Mouse (Mus musculus): ENCODE results near the gene Abi2. TPM values are rescaled to one million over a fixed set of nuclear protein-coding genes. Genes with fewer than 3 reads are reported as not detected.

Gene Abi2
- total RNA-seq, 4 experiments from 2014 or later, result 16.6 to 23.4 (median 20.0) TPM

DNA sequence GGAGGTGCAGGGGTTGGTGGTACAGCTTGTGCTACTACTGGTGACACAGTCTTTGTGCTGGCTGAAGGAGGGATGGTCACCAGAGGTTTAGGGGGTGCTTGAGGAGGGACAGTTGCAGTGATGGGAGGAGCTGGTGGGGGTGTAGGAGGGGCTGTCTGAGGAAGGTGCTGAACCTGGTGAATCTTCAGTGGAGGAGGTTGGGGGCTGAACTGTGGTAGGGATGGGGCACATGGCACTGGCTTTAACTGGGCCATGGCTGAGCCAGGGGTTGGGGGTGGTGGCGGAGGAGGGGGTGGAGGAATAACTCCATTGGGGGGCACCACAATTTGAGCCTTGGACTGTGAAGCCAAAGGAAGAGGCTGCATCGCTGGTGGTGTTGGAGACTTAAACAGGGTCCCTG, 80.2 kb downstream of the Abi2 start:
- DNase-seq (ENCODE audit: low spot score), result no peak

DNA sequence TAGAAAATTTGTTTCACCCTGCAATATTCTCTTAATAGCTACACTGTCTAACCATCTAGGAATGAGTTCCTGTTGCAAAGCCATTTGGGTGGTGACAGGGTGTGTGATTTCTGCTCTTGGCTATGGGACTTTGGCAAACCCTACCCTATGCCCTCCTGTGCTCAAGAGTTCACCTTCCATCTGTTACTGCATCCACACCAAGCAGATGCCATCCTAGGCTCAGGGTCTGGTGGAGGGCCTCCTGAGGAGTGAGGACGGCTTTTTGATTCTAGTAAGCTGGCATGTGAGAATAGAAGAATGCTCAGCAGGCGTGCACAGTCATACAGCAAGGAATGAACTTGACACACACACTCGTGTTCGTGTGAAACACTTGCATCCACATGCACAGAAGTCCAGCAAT, 81.1 kb downstream of the Abi2 start:
- DNase-seq (ENCODE audit: low spot score), result no peak

DNA sequence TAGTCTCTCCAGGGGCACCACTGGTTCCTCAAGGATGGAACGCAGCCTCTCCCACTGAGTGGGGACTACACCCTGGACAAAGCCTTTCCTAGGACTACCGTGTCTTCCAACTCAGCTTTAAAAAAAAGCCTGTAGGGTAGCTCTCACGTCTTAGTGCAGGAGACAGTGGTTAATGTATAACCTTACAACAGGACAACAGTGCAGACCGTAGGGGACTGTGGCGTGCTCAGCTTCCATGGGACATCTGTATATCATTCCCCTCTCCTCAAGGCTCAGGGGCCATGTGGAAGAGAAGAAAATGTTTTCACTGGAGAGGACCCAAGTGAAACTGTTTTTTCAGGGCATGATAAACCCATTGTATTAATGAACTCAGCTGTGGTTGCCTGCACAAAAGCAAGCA, 83.0 kb downstream of the Abi2 start:
- DNase-seq (ENCODE audit: low spot score), result no peak

DNA sequence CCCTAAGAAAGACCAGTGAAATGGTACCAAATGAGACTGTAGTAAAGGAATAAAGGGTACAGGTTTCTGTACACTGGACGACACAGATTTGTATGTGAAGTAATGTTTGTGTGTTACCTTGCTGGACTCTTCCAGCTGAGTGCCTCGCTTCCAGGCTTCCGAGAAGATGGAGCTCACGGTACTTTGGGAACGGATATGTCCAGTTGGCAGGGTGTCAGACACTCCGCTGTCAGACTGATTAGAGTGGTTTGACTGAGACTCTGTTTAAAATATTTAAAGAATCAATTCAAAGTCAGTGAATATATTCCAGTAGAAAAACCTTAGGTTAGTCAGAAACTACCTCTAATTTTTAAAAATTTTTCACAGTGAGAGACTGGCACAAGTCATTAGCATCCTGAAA, 84.0 kb downstream of the Abi2 start:
- no peak for DNase-seq (ENCODE audit: low spot score)

DNA sequence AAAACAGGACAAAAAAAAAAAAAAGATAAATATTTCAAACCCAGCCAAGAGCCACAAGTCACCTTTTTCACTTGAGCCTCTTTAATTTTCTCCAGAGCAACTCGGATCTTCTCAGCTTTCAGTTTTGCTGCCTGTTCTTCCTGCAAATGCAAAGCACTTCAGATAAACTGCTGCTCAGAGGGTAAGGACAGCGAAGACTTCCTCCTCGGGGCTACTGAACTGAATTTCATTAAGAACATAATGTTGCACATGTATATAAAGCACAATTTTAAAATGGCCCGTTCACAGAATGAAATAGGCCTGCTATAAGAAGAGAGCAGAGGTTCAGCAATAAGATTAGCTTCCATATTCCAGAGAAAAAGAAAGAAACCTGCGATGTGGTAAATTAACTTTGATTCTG, 94.0 kb downstream of the Abi2 start:
- DNase-seq (ENCODE audit: low spot score), result no peak

DNA sequence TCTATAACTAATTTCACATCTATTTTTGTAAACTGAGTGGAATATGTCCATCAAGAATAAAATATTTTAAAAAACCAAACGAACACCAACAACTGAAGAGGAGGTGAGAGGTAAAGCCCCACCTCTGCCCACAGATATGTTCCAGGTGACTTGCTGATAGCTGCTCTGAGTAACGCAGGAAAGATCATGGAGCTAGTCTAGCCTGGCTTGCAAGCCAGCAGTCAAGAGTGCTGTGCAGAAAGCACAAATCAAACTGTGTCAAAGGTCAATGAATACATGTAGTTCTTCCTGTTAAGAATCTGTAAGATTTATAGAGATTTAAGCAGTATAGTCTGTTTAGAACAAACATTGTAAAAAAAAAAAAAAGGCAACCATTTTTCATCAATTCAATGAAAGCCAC, 101.2 kb downstream of the Abi2 start:
- DNase-seq (ENCODE audit: low spot score), result no peak

DNA sequence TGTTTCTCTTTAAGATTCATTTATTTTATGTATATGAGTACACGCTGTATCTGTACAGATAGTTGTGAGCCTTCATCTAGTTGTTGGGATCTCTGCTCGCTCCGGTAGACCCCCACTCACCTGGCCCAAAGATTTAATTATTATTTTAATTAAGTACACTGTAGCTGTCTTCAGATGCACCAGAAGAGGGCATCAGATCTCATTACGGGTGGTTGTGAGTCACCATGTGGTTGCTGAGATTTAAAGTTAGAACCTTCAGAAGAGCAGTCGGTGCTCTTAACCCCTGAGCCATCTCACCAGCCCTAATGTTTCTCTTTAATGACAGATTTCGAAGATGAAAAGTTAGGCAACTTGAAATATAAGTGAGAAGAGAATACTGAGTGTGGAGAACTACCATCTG, 120.7 kb downstream of the Abi2 start:
- DNase-seq (ENCODE audit: low spot score), result no peak

DNA sequence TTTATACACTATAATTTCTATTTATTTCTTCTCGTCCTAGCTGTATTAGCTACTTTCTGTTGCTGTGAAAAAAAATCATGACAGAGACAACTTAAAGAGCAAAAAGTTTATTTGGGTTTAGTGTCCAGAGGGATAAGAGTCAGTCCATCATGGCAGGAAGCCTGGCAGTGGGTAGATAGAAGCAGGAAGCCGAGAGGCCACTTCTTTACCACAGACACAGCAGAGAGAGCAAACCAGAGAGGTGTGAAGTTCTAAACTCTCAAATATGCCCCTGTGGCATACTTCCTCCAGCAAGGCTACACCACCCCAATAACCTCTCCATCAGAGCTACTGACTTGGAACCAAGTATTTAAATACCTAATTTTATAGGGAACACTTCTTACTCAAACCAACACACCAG, 121.2 kb downstream of the Abi2 start:
- no peak for DNase-seq (ENCODE audit: low spot score)

Other genes starting within 250 kb of the Abi2 start
- 10 to 100 TPM; 47.4 to 54.7 (median 52.1) TPM for gene Nbeal1, start 229.0 kb upstream of the Abi2 start, total RNA-seq (2022)
- gene Cyp20a1, start 66.3 kb upstream of the Abi2 start, total RNA-seq (2022), result 10 to 100 TPM in 2 of 4 experiments, 1 to 10 TPM in 2; 8.7 to 11.5 (median 10.4) TPM
- 100 to 1,000 TPM; 113 to 150 (median 128) TPM for gene Raph1, start 157.5 kb downstream of the Abi2 start, total RNA-seq (2022)

Measured in heart, adult 8-10 months (tissue).